Mouse (Mus musculus): Measurements from ENCODE around the gene Ankrd52. TPM values are rescaled to one million over a fixed set of nuclear protein-coding genes. Genes with fewer than 3 reads are reported as not detected.

The Ankrd52 gene
- total RNA-seq, 2 experiments from 2014 or later, result 49.3 to 61.7 TPM

GRCm38 (mm10) chr10:128396017-128396673 lies 19.2 kb downstream of the Ankrd52 start:
- no peak for DNase-seq (ENCODE audit: low spot score in 2 of 2)
- intact Hi-C loops (cut with DNase I), result no loop called here

GRCm38 (mm10) chr10:128396716-128397264 lies 19.9 kb downstream of the Ankrd52 start:
- no peak for DNase-seq (ENCODE audit: low spot score in 2 of 2)
- intact Hi-C loops (cut with DNase I), result no loop called here

GRCm38 (mm10) chr10:128397466-128397865 lies 20.6 kb downstream of the Ankrd52 start:
- DNase-seq (ENCODE audit: low spot score in 2 of 2), result no peak
- intact Hi-C loops (cut with DNase I), result no loop called here

GRCm38 (mm10) chr10:128400338-128400737 lies 23.4 kb downstream of the Ankrd52 start:
- no peak for DNase-seq (ENCODE audit: low spot score in 2 of 2)
- intact Hi-C loops (cut with DNase I), result no loop called here

- intact Hi-C loops (cut with DNase I), result no loop called here
- DNase-seq (ENCODE audit: low spot score in 2 of 2), result no peak
Observed at GRCm38 (mm10) chr10:128401056-128401455, 24.1 kb downstream of the Ankrd52 start, which contains the start of gene Slc39a5. TSS of gene Slc39a5 (minus strand) at chr10:128401229.

- intact Hi-C loops (cut with DNase I), result no loop called here
- DNase-seq (ENCODE audit: low spot score in 2 of 2), result no peak
Observed at GRCm38 (mm10) chr10:128401638-128402037, 24.7 kb downstream of the Ankrd52 start.

- intact Hi-C loops (cut with DNase I), result no loop called here
Observed at GRCm38 (mm10) chr10:128403931-128404330, 27.0 kb downstream of the Ankrd52 start.

GRCm38 (mm10) chr10:128408591-128409535 lies 31.9 kb downstream of the Ankrd52 start:
- intact Hi-C loops (cut with DNase I), result loop anchor here (2.0 kb wide), 1 partner anchor 32 kb away; the partner anchor contains the start of gene Ankrd52
- DNase-seq (ENCODE audit: low spot score in 2 of 2), result peak; percentile 45 to 63

More at GRCm38 (mm10) chr10:128403931-128404330, 27.0 kb downstream of the Ankrd52 start:
- DNase-seq (ENCODE audit: low spot score in 2 of 2), result no peak

GRCm38 (mm10) chr10:128409692-128410559 lies 33.0 kb downstream of the Ankrd52 start:
- peak; percentile 96 to 97 for DNase-seq (ENCODE audit: low spot score in 2 of 2)
- intact Hi-C loops (cut with DNase I), result loop anchor here (2.0 kb wide), 2 partner anchors 33 to 49 kb away; partner anchors contain the start of genes Ankrd52 and Smarcc2

GRCm38 (mm10) chr10:128410560-128410845 lies 33.6 kb downstream of the Ankrd52 start:
- intact Hi-C loops (cut with DNase I), result loop anchor here (2.0 kb wide), 1 partner anchor 48 kb away; the partner anchor contains the start of gene Smarcc2
- no peak for DNase-seq (ENCODE audit: low spot score in 2 of 2)

GRCm38 (mm10) chr10:128411211-128412054 lies 34.5 kb downstream of the Ankrd52 start, which contains the start of the genes Nabp2 and Rnf41:
TSS of gene Nabp2 (minus strand) at chr10:128411492.
TSS of gene Rnf41 (plus strand) at chr10:128411657.
- peak; percentile 94 to 96 for DNase-seq (ENCODE audit: low spot score in 2 of 2)
- intact Hi-C loops (cut with DNase I), result loop anchor here (2.0 kb wide), 1 partner anchor 47 kb away; the partner anchor contains the start of gene Smarcc2

GRCm38 (mm10) chr10:128412055-128412381 lies 35.1 kb downstream of the Ankrd52 start:
- intact Hi-C loops (cut with DNase I), result no loop called here

GRCm38 (mm10) chr10:128412558-128412957 lies 35.6 kb downstream of the Ankrd52 start:
- intact Hi-C loops (cut with DNase I), result no loop called here
- no peak for DNase-seq (ENCODE audit: low spot score in 2 of 2)

More at GRCm38 (mm10) chr10:128412055-128412381, 35.1 kb downstream of the Ankrd52 start:
- peak in 1 of 2 experiments; percentile 48 for DNase-seq (ENCODE audit: low spot score in 2 of 2)

- intact Hi-C loops (cut with DNase I), result no loop called here
- DNase-seq (ENCODE audit: low spot score in 2 of 2), result no peak
Observed at GRCm38 (mm10) chr10:128413076-128413475, 36.2 kb downstream of the Ankrd52 start.

GRCm38 (mm10) chr10:128414848-128415247 lies 37.9 kb downstream of the Ankrd52 start:
- intact Hi-C loops (cut with DNase I), result no loop called here
- DNase-seq (ENCODE audit: low spot score in 2 of 2), result no peak

- intact Hi-C loops (cut with DNase I), result no loop called here
Observed at GRCm38 (mm10) chr10:128422426-128422825, 45.5 kb downstream of the Ankrd52 start.

GRCm38 (mm10) chr10:128424604-128425003 lies 47.7 kb downstream of the Ankrd52 start:
- intact Hi-C loops (cut with DNase I), result no loop called here
- no peak for DNase-seq (ENCODE audit: low spot score in 2 of 2)

More at GRCm38 (mm10) chr10:128422426-128422825, 45.5 kb downstream of the Ankrd52 start:
- no peak for DNase-seq (ENCODE audit: low spot score in 2 of 2)

- intact Hi-C loops (cut with DNase I), result no loop called here
Observed at GRCm38 (mm10) chr10:128425260-128425659, 48.3 kb downstream of the Ankrd52 start.

More at GRCm38 (mm10) chr10:128425260-128425659, 48.3 kb downstream of the Ankrd52 start:
- no peak for DNase-seq (ENCODE audit: low spot score in 2 of 2)

Measured in left cerebral cortex, postnatal 36 days (tissue).